Mouse (Mus musculus) heart, adult 18-20 months (tissue): ENCODE measurements at regions not wholly inside any gene's neighbourhood (a gene's known extent, or its start where the extent isn't known, plus 50 kb on each side); places are given as distances from the start of the nearest gene placed in this dataset.
"Not testable (repeated sequence)": the region's sequence is repeated elsewhere in the genome, so short reads cannot be mapped to it uniquely, and the experiment has no call there.

Experiments used
- DNase-seq, 2 experiments: peaks; one replicate each; pipeline ENCODE4 v3.0.0; 2021 to 2022; ENCODE audit warnings: mixed read lengths in 1 of 2

DNA sequence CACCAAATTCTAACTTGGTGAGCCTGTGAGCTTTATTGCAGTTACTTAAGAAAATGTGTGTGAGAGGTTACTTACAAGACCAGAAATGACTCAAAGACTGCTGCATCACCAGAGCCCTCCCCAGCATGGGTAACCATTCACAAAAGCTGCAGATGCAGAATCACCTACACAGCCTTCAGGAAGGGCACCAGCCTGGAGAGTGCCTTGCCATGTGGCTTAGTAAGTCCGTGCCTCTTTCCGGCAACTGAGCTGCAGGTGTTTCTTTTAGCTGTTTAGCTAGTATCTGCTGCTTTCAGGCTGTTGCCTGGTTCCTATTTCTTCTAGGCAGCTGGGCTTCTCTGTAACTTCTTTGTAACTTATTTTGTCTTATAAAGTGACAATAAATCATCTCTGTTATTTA is 213.2 kb upstream of the Stxbp6 start:
- DNase-seq, result no peak

- DNase-seq, result no peak
Observed at GRCm38 (mm10) chr12:45256309-45256708, 181.8 kb upstream of the Stxbp6 start.

DNA sequence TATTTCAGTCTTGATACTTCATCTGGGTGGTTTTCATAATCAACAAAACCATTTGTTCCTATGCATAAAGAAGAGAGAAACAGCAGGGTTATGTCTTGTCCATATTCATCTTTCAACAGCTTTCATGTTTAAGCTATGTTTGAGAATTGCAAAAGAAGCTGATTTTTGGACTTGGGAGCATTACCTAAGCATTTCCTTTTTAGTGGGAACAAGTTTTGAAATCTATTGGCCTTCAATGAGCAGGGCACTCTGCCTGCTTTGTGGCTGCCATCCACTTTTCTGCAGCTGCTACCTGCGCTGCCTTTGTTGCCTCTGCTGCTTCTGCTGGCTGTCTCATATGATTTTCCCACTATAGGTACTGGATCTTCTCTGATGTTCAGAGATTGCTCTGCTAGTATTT is 136.6 kb upstream of the Stxbp6 start:
- no peak for DNase-seq

- DNase-seq, result no peak
Observed at GRCm38 (mm10) chr12:45195304-45195920, 120.9 kb upstream of the Stxbp6 start.

- DNase-seq, result peak; percentile 19 to 63
Observed at GRCm38 (mm10) chr12:45187149-45187548, 112.6 kb upstream of the Stxbp6 start.

- DNase-seq, result no peak
Observed at GRCm38 (mm10) chr12:45184510-45184909, 110.0 kb upstream of the Stxbp6 start.

GRCm38 (mm10) chr12:45177454-45177853 is 102.9 kb upstream of the Stxbp6 start:
- no peak for DNase-seq

GRCm38 (mm10) chr12:45175259-45175658 is 100.8 kb upstream of the Stxbp6 start:
- not testable (repeated sequence) for DNase-seq

- DNase-seq, result peak; percentile 61 to 86
Observed at GRCm38 (mm10) chr12:45171927-45172642, 97.6 kb upstream of the Stxbp6 start.

GRCm38 (mm10) chr12:45162011-45162410 is 87.5 kb upstream of the Stxbp6 start:
- peak; percentile 31 to 59 for DNase-seq

- DNase-seq, result not testable (repeated sequence)
Observed at GRCm38 (mm10) chr12:45161581-45161980, 87.1 kb upstream of the Stxbp6 start.

GRCm38 (mm10) chr12:45158986-45159385 is 84.5 kb upstream of the Stxbp6 start:
- no peak for DNase-seq

- DNase-seq, result no peak
Observed at GRCm38 (mm10) chr12:45137438-45138018, 63.0 kb upstream of the Stxbp6 start.

- DNase-seq, result no peak
Observed at GRCm38 (mm10) chr12:45133415-45133814, 58.9 kb upstream of the Stxbp6 start.

GRCm38 (mm10) chr12:45131139-45131538 is 56.6 kb upstream of the Stxbp6 start:
- DNase-seq, result no peak

GRCm38 (mm10) chr12:45125866-45126265 is 51.4 kb upstream of the Stxbp6 start:
- DNase-seq, result no peak
